Mouse (Mus musculus) G1E (cell line): ENCODE measurements around the gene Cux1. TPM values are rescaled to one million over a fixed set of nuclear protein-coding genes. Genes with fewer than 3 reads are reported as not detected.

Experiments
- ATAC-seq: 2 replicates; pipeline ENCODE4 v1.8.0; 2016; ENCODE audit warnings: mild to moderate bottlenecking; ENCODE audit not compliant: insufficient number of reproducible peaks, poor library complexity, low FRiP score, severe bottlenecking; ENCODE audit errors: extremely low read depth
- DNase-seq: peaks from one replicate; pipeline ENCODE4 v3.0.0; 2012; ENCODE audit warnings: low spot score
- H3K27me3 ChIP-seq: 2 replicates; pipeline ENCODE4 v1.6.1; 2012; ENCODE audit warnings: mild to moderate bottlenecking, low read length, inconsistent platforms; ENCODE audit not compliant: insufficient read depth
- H3K36me3 ChIP-seq: replicated peaks from 2 replicates; pipeline ENCODE3; 2012; ENCODE audit warnings: mild to moderate bottlenecking, inconsistent platforms
- H3K4me1 ChIP-seq: 2 replicates; pipeline ENCODE4 v1.6.1; 2012; ENCODE audit warnings: low read depth, low read length, inconsistent platforms, mixed read lengths; ENCODE audit not compliant: insufficient read depth
- H3K4me3 ChIP-seq: 2 replicates; pipeline ENCODE4 v1.5.1; 2012; ENCODE audit warnings: low read depth, mild to moderate bottlenecking, inconsistent platforms, low read length, moderate library complexity, mixed read lengths
- H3K9me3 ChIP-seq: replicated peaks from 2 replicates; pipeline ENCODE4 v1.6.1; 2012; ENCODE audit warnings: inconsistent platforms
- CTCF ChIP-seq: IDR thresholded peaks from 2 replicates; pipeline ENCODE4 v1.5.1; 2012; ENCODE audit warnings: low read depth, low read length, inconsistent platforms, mixed read lengths
- GATA1 ChIP-seq: IDR thresholded peaks from 2 replicates; pipeline ENCODE4 v1.6.1; 2012; ENCODE audit warnings: borderline replicate concordance, low read length, inconsistent platforms, mixed read lengths
- GATA2 ChIP-seq: IDR thresholded peaks from 2 replicates; pipeline ENCODE4 v1.6.1; 2012; ENCODE audit warnings: low read depth, low read length, inconsistent platforms, borderline replicate concordance
- POLR2AphosphoS5 ChIP-seq: IDR thresholded peaks from 2 replicates; pipeline ENCODE4 v1.6.1; 2012; ENCODE audit warnings: low read depth, low read length, inconsistent platforms; ENCODE audit not compliant: insufficient replicate concordance
- TAL1 ChIP-seq: conservative IDR thresholded peaks from 2 replicates; pipeline ENCODE4 v1.6.1; 2012; ENCODE audit warnings: low read depth, low read length, inconsistent platforms, mixed read lengths
- polyA plus RNA-seq: library from polyadenylated mRNA; stranded (reverse); fragments of >175 nt; gene quantifications from 2 replicates; pipeline ENCODE4 v1.2.3, GENCODE M21; 2012
- total RNA-seq, 2 experiments: library from RNA; stranded (forward) in 1 of 2; stranded (reverse) in 1 of 2; fragments of 200-1000 nt in 1 of 2; fragments of >200 nt in 1 of 2; fragmentation: Nextera tagmentation in 1 of 2; gene quantifications; 2 replicates each; pipeline ENCODE4 v1.2.3; 2014 to 2017

The Cux1 gene
- total and polyA plus RNA-seq, 3 experiments, result 0.03 to 0.11 TPM; not detected in 1

DNA sequence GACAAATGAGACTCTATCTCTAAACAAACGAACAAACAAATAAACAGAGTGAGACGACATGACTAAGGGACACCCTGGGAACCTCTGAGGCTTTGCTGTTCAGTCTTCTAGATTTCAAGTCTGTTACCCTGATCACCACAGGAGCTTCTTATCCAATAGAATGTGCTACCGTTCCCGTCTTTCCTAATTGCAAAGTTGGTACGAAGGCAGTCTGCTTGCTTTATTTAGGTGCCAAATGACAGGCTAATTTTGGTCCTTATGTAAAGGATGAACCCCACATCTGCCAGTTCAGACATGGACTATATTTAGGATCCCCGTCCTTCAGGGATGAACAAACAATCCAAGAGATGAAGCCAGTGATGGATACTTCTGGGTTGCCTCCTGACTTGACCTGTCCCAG lies 269.6 kb downstream of the Cux1 start:
- no peaks in the 10 kb centered on the region for H3K9me3 ChIP-seq

GRCm38 (mm10) chr5:136296911-136297310 lies 270.4 kb downstream of the Cux1 start:
- H3K27me3 ChIP-seq, result no peaks in the 10 kb centered on the region
- ATAC-seq (no peak), DNase-seq (no peak)
- H3K4me1 ChIP-seq, result no peaks in the 10 kb centered on the region
- H3K4me3 ChIP-seq, result no peak overlapping the region
- no peaks in the 10 kb centered on the region for H3K36me3 ChIP-seq
- H3K9me3 ChIP-seq, result no peaks in the 10 kb centered on the region
- TF ChIP-seq POLR2AphosphoS5, result no peak

More for the DNA sequence above, 269.6 kb downstream of the Cux1 start:
- H3K36me3 ChIP-seq, result no peaks in the 10 kb centered on the region
- no peaks in the 10 kb centered on the region for H3K4me1 ChIP-seq
- DNase-seq (no peak), ATAC-seq (no peak)
- no peak overlapping the region for H3K4me3 ChIP-seq
- no peak for TF ChIP-seq GATA1
- TF ChIP-seq POLR2AphosphoS5, result no peak
- TF ChIP-seq GATA2, result no peak
- TF ChIP-seq CTCF, result no peak
- TF ChIP-seq TAL1, result no peak
- no peaks in the 10 kb centered on the region for H3K27me3 ChIP-seq

DNA sequence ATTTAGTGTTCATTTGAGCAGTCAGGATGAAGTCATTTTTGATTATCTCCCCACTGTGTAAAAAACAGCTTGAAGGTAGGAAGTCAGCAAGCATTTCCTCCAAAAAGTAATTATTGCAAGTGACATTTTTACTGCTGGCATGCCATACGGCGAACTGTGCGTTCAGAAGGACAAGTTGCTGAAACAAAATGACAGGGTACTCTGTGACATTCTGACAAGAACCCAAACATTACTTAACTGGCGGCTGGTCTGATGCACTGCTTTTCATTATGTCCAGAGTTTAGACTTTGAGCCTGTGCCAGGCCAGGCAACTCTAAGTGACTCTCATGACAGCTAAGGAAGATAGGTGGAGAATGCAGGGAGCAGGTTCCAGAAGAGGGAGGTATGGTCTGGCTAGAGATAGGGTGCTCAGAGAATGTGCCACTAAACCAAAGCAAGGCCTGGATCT lies 274.3 kb downstream of the Cux1 start:
- no peaks in the 10 kb centered on the region for H3K36me3 ChIP-seq
- TF ChIP-seq GATA1, result no peak
- no peak for TF ChIP-seq CTCF
- TF ChIP-seq TAL1, result no peak
- TF ChIP-seq GATA2, result no peak
- H3K27me3 ChIP-seq, result peaks cover 2% of the 10 kb centered on the region; the same call in 1 of the 2 replicates
- no peaks in the 10 kb centered on the region for H3K9me3 ChIP-seq
- no peak overlapping the region for H3K4me3 ChIP-seq
- H3K4me1 ChIP-seq, result no peaks in the 10 kb centered on the region
- no peak for DNase-seq
- no peak for ATAC-seq

DNA sequence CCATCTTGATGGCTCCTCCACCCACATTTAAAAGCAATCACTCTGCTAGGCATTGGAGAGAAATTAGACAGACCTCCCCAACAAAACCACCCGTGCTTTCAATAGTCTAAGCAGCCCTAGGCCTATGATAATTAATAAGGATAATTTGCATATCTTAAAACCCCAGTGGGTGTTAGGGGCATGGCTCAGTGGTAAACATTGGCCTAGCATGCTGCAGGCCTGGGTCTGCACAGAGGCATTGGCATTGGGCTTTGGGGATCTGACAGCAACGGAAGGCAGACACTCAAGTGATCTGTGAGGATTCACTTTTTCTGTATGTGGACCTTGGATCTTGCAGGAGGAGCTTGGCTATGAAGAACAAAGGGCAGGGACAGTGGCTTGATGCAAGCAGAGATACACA lies 274.9 kb downstream of the Cux1 start:
- no peak for DNase-seq
- no peak overlapping the region for H3K4me3 ChIP-seq
- H3K27me3 ChIP-seq, result peaks cover 2% of the 10 kb centered on the region; the same call in 1 of the 2 replicates
- H3K36me3 ChIP-seq, result no peaks in the 10 kb centered on the region
- TF ChIP-seq GATA2, result no peak
- no peak for TF ChIP-seq TAL1
- no peak for TF ChIP-seq CTCF
- no peak for TF ChIP-seq GATA1
- TF ChIP-seq POLR2AphosphoS5, result no peak
- no peaks in the 10 kb centered on the region for H3K4me1 ChIP-seq
- no peak for ATAC-seq
- H3K9me3 ChIP-seq, result no peaks in the 10 kb centered on the region

- TF ChIP-seq POLR2AphosphoS5, result no peak
- no peak for TF ChIP-seq GATA1
- TF ChIP-seq GATA2, result no peak
- TF ChIP-seq TAL1, result no peak
- TF ChIP-seq CTCF, result no peak
Measured at GRCm38 (mm10) chr5:136291562-136291961, 275.7 kb downstream of the Cux1 start.

DNA sequence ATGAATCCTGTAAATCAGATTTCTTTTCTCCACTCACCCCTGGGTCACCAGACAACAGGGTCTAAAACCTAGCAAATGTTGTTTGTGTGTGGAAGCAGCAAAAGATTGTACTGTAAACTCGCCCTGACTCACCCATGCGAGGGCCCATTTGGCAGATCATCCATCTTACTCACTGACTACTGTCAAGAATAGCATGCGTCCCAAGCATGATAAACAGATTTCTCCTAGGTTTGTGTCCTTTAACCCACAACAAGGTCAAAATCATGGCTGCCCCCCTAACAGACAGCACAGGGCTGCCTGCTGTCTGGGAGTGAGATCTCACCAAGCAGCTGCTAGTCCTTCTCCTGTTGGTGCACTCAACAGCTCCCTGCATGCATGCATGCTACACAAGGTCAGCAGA lies 277.5 kb downstream of the Cux1 start:
- Histone ChIP-seq H3K36me3 (no peaks in the 10 kb centered on the region), H3K4me1 (no peaks in the 10 kb centered on the region)
- no peak for ATAC-seq

More at GRCm38 (mm10) chr5:136291562-136291961, 275.7 kb downstream of the Cux1 start:
- Histone ChIP-seq H3K27me3 (peaks cover 6% of the 10 kb centered on the region; the same call in 1 of the 2 replicates), H3K4me1 (no peaks in the 10 kb centered on the region), H3K36me3 (no peaks in the 10 kb centered on the region), H3K9me3 (no peaks in the 10 kb centered on the region), H3K4me3 (no peak overlapping the region)
- ATAC-seq (no peak), DNase-seq (no peak)

GRCm38 (mm10) chr5:136288351-136289081 lies 278.8 kb downstream of the Cux1 start:
- no peak overlapping the region for H3K4me3 ChIP-seq
- no peak for TF ChIP-seq CTCF
- no peak for TF ChIP-seq POLR2AphosphoS5
- TF ChIP-seq GATA1, result no peak
- peaks cover 6% of the 10 kb centered on the region; the same call in 1 of the 2 replicates for H3K27me3 ChIP-seq
- no peak for DNase-seq
- H3K9me3 ChIP-seq, result no peaks in the 10 kb centered on the region
- no peak for ATAC-seq
- H3K36me3 ChIP-seq, result no peaks in the 10 kb centered on the region
- H3K4me1 ChIP-seq, result no peaks in the 10 kb centered on the region

More for the DNA sequence above, 277.5 kb downstream of the Cux1 start:
- peaks cover 6% of the 10 kb centered on the region; the same call in 1 of the 2 replicates for H3K27me3 ChIP-seq
- H3K9me3 ChIP-seq, result no peaks in the 10 kb centered on the region
- TF ChIP-seq GATA2, result no peak
- no peak for TF ChIP-seq TAL1
- TF ChIP-seq POLR2AphosphoS5, result no peak
- no peak for TF ChIP-seq CTCF
- TF ChIP-seq GATA1, result no peak
- DNase-seq, result no peak
- H3K4me3 ChIP-seq, result no peak overlapping the region
